Mouse (Mus musculus) hindbrain, postnatal 0 days (tissue): ENCODE measurements around the gene Cyp2a4. TPM values are rescaled to one million over a fixed set of nuclear protein-coding genes. Genes with fewer than 3 reads are reported as not detected.

Experiments used
- polyA plus RNA-seq: library from polyadenylated mRNA; unstranded; fragments of >200 nt; fragmentation: Nextera tagmentation; extraction: Ambion mirVana; gene quantifications from 2 replicates; pipeline ENCODE4 v1.2.1, GENCODE M21; 2015
- total RNA-seq: library from RNA; depleted of rRNA; stranded (reverse); fragments of >200 nt; gene quantifications from 2 replicates; pipeline ENCODE4 v1.2.3, GENCODE M21; 2014; rRNA removed

Gene Cyp2a4
- total and polyA plus RNA-seq, 2 experiments from 2014 or later: not detected

Other genes with a start within 250 kb of the Cyp2a4 start
- gene Cyp2b13, start 245.7 kb upstream of the Cyp2a4 start, total RNA-seq: 0.10 TPM in 1 of 2 replicates, not detected in the other
- gene Cyp2b13, start 245.7 kb upstream of the Cyp2a4 start, polyA plus RNA-seq: not detected in 2 replicates
- gene Cyp2b9, start 133.8 kb upstream of the Cyp2a4 start, total RNA-seq: not detected in 2 replicates
- gene Cyp2b9, start 133.8 kb upstream of the Cyp2a4 start, polyA plus RNA-seq: not detected in 2 replicates
- gene Vmn1r184, start 46.8 kb upstream of the Cyp2a4 start, total RNA-seq: not detected in 2 replicates
- not detected in 2 replicates for gene Vmn1r184, start 46.8 kb upstream of the Cyp2a4 start, polyA plus RNA-seq
- gene Nlrp9c, start 96.5 kb downstream of the Cyp2a4 start, total RNA-seq: not detected in 2 replicates
- gene Nlrp9c, start 96.5 kb downstream of the Cyp2a4 start, polyA plus RNA-seq: not detected in 2 replicates
- not detected in 2 replicates for gene Nlrp4a, start 127.9 kb downstream of the Cyp2a4 start, total RNA-seq
- gene Nlrp4a, start 127.9 kb downstream of the Cyp2a4 start, polyA plus RNA-seq: not detected in 2 replicates
- not detected in 2 replicates for gene Nlrp9a, start 227.9 kb downstream of the Cyp2a4 start, total RNA-seq
- gene Nlrp9a, start 227.9 kb downstream of the Cyp2a4 start, polyA plus RNA-seq: not detected in 2 replicates